Mouse (Mus musculus): ENCODE measurements around the gene Slc30a10. TPM values are rescaled to one million over a fixed set of nuclear protein-coding genes. Genes with fewer than 3 reads are reported as not detected.

Slc30a10 gene
- 0.05 TPM in 1 of 2 replicates, not detected in the other for polyA plus RNA-seq (2015; fragmentation: Nextera tagmentation; extraction: Ambion mirVana)

DNA sequence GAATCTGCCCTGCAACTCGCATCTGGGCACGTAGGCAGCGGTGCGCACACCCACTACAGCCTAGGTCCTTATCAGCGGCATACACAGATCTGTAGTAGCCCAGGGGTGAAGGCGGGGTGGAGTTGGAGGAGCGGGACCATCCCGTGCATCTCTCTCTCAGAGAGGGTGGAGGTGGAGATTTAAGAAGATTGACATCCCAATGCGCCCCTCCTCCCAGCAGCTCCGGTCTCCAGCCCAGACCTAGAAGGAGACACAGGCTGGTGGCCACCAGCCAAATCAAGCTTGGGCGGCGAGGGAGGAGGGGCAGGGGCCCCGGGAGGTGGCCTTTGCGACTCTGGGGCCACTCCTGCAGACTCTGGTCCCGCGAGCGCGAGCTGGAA lies at the start of gene Slc30a10:
Gene Slc30a10, plus strand, starts transcription at position 274 of the 380 bp plus-strand sequence.
- Histone ChIP-seq H3K4me2 (replicated peaks; ENCODE audit: low read depth, low read length) (peak within 1 kb of the TSS; percentile 57), H3K4me1 (ENCODE audit: insufficient read depth, low read depth, low read length) (0 out of 2 replicates have a peak, but pooled peaks cover 4% of the 10 kb centered on the region), H3K27ac (ENCODE audit: low read length) (no peak within 1 kb of the TSS), H3K27me3 (replicated peaks; ENCODE audit: insufficient read depth, low read length) (peaks cover 26% of the 10 kb centered on the region), H3K9ac (replicated peaks; ENCODE audit: low read depth) (no peak within 1 kb of the TSS), H3K36me3 (ENCODE audit: insufficient read depth, low read length) (no peaks in the 10 kb centered on the region), H3K4me3 (ENCODE audit: low read depth, low read length) (peak within 1 kb of the TSS; percentile 35), H3K9me3 (ENCODE audit: low read length) (no peaks in the 10 kb centered on the region)
- no peak for TF ChIP-seq EP300 (IDR thresholded peaks at IDR 0.05)
- TF ChIP-seq CTCF (IDR thresholded peaks at IDR 0.05) = no peak
- DNase-seq (ENCODE audit: low spot score) = peak; percentile 41
- peak; percentile 54 for ATAC-seq
- WGBS = 3% methylated on average over 18 of the region's 18 CpGs

DNA sequence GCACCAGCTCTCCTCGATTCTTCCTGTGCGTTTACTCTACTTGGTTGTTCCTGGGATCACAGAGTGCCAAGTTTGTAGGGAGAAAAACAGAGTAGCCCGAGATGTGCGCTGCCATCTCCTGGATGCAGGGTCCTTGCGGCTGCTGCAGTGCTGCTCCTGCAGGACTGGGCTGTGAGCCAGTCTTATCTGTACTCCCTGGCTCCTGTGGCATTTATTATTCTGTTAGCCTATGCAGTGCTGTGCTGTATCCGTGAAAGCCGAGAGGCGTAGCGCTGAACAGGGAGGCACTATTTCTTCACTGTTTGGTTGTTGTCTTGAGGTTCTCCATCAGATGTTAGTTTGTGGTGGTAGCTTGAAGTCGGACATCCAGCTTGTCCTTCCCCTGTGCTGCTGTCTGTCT lies 48.7 kb upstream of the Slc30a10 start:
- 78% methylated on average over 10 of the region's 10 CpGs for WGBS
- Histone ChIP-seq H3K9me3 (ENCODE audit: low read length) (no peaks in the 10 kb centered on the region), H3K9ac (replicated peaks; ENCODE audit: low read depth) (no peak overlapping the region), H3K4me2 (replicated peaks; ENCODE audit: low read depth, low read length) (no peak overlapping the region), H3K27me3 (replicated peaks; ENCODE audit: insufficient read depth, low read length) (no peaks in the 10 kb centered on the region), H3K36me3 (ENCODE audit: insufficient read depth, low read length) (peaks cover 43% of the 10 kb centered on the region), H3K4me3 (ENCODE audit: low read depth, low read length) (no peak overlapping the region), H3K27ac (ENCODE audit: low read length) (no peak overlapping the region), H3K4me1 (ENCODE audit: insufficient read depth, low read depth, low read length) (no peaks in the 10 kb centered on the region)
- ATAC-seq (no peak), DNase-seq (ENCODE audit: low spot score) (no peak)
- TF ChIP-seq CTCF (IDR thresholded peaks at IDR 0.05) (no peak), EP300 (IDR thresholded peaks at IDR 0.05) (no peak)

DNA sequence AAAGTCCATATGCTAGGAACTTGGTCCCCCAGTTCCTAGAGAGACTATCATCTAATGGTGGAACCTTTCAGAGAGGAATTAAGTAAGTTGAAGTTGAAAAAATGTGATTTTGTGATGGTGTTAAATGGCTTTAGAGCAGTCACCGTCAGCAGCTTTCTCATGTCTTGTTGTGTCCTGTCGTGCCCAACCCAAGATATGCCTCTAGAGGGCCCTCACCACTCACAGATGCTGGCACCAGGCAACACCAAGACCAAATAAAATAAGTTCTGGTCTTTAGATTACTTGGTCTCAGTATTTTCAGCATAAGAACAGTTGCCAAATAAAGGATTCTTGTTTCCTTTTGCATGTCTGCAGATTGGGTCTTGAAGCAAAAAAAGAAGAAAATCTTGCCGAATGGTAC lies 44.8 kb upstream of the Slc30a10 start:
- no peak overlapping the region for H3K27ac ChIP-seq (ENCODE audit: low read length)
- DNase-seq (ENCODE audit: low spot score) (no peak), ATAC-seq (no peak)
- TF ChIP-seq CTCF (IDR thresholded peaks at IDR 0.05) = peak; percentile 38
- TF ChIP-seq EP300 (IDR thresholded peaks at IDR 0.05) = no peak
- H3K9ac ChIP-seq (replicated peaks; ENCODE audit: low read depth) = no peak overlapping the region
- no peak overlapping the region for H3K4me3 ChIP-seq (ENCODE audit: low read depth, low read length)
- H3K4me2 ChIP-seq (replicated peaks; ENCODE audit: low read depth, low read length) = no peak overlapping the region
- H3K36me3 ChIP-seq (ENCODE audit: insufficient read depth, low read length) = peaks cover 50% of the 10 kb centered on the region
- H3K4me1 ChIP-seq (ENCODE audit: insufficient read depth, low read depth, low read length) = no peaks in the 10 kb centered on the region
- no peaks in the 10 kb centered on the region for H3K9me3 ChIP-seq (ENCODE audit: low read length)
- H3K27me3 ChIP-seq (replicated peaks; ENCODE audit: insufficient read depth, low read length) = no peaks in the 10 kb centered on the region
- 77% methylated on average over 3 of the region's 3 CpGs for WGBS

DNA sequence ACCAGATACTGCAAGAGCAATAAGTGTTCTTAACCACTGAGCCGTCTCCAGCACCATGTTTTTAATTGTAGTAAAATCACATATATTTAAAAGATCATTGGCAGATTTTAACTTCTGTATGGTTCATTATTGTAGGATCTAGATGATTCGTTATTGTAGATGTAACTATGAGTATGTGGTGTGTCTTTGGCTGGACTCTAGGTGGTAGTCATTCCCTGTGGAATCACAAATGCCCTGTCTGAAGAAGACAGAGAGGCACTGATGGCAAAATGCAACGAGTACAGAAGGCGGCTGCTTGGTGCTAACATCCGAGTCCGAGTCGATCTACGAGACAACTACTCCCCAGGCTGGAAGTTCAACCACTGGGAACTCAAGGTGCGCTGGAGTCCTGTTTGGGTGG lies 36.6 kb upstream of the Slc30a10 start:
- Histone ChIP-seq H3K4me3 (ENCODE audit: low read depth, low read length) (no peak overlapping the region), H3K27me3 (replicated peaks; ENCODE audit: insufficient read depth, low read length) (no peaks in the 10 kb centered on the region), H3K9ac (replicated peaks; ENCODE audit: low read depth) (no peak overlapping the region), H3K4me2 (replicated peaks; ENCODE audit: low read depth, low read length) (no peak overlapping the region), H3K27ac (ENCODE audit: low read length) (no peak overlapping the region), H3K9me3 (ENCODE audit: low read length) (no peaks in the 10 kb centered on the region), H3K4me1 (ENCODE audit: insufficient read depth, low read depth, low read length) (no peaks in the 10 kb centered on the region), H3K36me3 (ENCODE audit: insufficient read depth, low read length) (peaks cover 62% of the 10 kb centered on the region)
- TF ChIP-seq EP300 (IDR thresholded peaks at IDR 0.05) = no peak
- no peak for TF ChIP-seq CTCF (IDR thresholded peaks at IDR 0.05)
- DNase-seq (ENCODE audit: low spot score) (no peak), ATAC-seq (no peak)
- 93% methylated on average over 9 of the region's 9 CpGs for WGBS

DNA sequence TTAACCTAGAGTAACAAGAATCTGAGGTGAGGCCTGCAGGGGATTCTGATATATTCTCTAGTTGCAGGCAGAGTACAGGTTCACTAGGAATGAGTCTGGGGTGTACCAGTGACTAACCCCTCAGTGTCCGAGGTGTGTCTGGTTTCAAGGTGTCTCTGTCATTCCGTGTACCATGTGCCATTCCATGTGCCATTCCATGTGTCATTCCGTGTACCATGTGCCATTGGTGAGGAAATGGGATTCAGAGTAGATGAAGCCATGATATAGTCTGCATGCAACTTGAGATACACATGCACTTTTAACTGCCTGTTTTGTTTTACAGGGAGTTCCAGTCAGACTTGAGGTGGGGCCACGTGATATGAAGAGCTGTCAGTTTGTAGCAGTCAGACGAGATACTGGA lies 34.8 kb upstream of the Slc30a10 start:
- H3K9ac ChIP-seq (replicated peaks; ENCODE audit: low read depth) = no peak overlapping the region
- ATAC-seq (no peak), DNase-seq (ENCODE audit: low spot score) (no peak)
- H3K27ac ChIP-seq (ENCODE audit: low read length) = no peak overlapping the region
- H3K27me3 ChIP-seq (replicated peaks; ENCODE audit: insufficient read depth, low read length) = no peaks in the 10 kb centered on the region
- H3K4me3 ChIP-seq (ENCODE audit: low read depth, low read length) = no peak overlapping the region
- TF ChIP-seq CTCF (IDR thresholded peaks at IDR 0.05) = no peak
- no peak for TF ChIP-seq EP300 (IDR thresholded peaks at IDR 0.05)
- WGBS = 84% methylated on average over 5 of the region's 5 CpGs
- H3K4me2 ChIP-seq (replicated peaks; ENCODE audit: low read depth, low read length) = no peak overlapping the region
- no peaks in the 10 kb centered on the region for H3K9me3 ChIP-seq (ENCODE audit: low read length)
- H3K36me3 ChIP-seq (ENCODE audit: insufficient read depth, low read length) = peaks cover 58% of the 10 kb centered on the region
- H3K4me1 ChIP-seq (ENCODE audit: insufficient read depth, low read depth, low read length) = no peaks in the 10 kb centered on the region

DNA sequence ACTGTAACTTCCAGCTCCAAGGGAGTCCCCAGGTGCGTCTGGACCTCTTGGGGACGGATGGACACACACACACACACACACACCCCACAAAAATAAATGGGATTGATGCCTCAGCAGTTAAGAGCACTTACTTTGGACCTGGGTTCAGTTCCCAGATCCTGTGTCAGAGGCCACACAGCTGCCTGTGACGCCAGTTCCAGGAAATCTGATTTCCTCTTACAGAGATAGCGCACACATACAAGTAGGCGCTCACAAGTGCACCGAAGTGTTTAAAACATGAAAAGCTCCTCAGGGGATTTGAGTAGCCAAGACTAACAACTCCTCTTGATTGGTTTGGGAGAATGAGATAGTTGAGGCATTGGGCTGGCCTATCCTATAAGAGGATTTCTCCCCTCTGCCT lies 33.9 kb upstream of the Slc30a10 start:
- H3K4me3 ChIP-seq (ENCODE audit: low read depth, low read length) = no peak overlapping the region
- WGBS = 87% methylated on average over 6 of the region's 6 CpGs
- no peak overlapping the region for H3K4me2 ChIP-seq (replicated peaks; ENCODE audit: low read depth, low read length)
- no peak overlapping the region for H3K9ac ChIP-seq (replicated peaks; ENCODE audit: low read depth)
- ATAC-seq (no peak), DNase-seq (ENCODE audit: low spot score) (no peak)
- TF ChIP-seq CTCF (IDR thresholded peaks at IDR 0.05) = no peak
- no peak for TF ChIP-seq EP300 (IDR thresholded peaks at IDR 0.05)
- H3K36me3 ChIP-seq (ENCODE audit: insufficient read depth, low read length) = peaks cover 55% of the 10 kb centered on the region
- H3K4me1 ChIP-seq (ENCODE audit: insufficient read depth, low read depth, low read length) = no peaks in the 10 kb centered on the region
- no peaks in the 10 kb centered on the region for H3K27me3 ChIP-seq (replicated peaks; ENCODE audit: insufficient read depth, low read length)
- H3K9me3 ChIP-seq (ENCODE audit: low read length) = no peaks in the 10 kb centered on the region
- H3K27ac ChIP-seq (ENCODE audit: low read length) = no peak overlapping the region

DNA sequence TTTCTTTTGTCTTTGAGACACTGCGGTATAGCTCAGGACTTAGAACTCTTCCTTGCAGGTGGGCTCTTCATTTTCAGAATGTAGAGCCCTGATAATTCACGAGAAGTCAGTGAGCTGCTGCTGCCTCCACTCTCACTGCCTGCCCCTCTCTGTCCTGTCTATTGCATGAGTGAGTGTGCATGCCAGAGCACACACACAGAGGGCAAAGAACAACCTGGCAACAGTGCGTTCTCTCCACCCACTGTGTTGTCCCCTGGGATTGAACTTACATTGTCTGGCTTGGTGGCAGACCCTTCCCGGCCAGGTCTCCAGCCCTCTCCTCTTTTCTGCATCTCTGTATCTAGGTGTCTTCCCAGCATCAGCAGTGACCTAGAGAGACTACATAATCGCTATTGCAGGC lies 28.1 kb upstream of the Slc30a10 start:
- Histone ChIP-seq H3K9me3 (ENCODE audit: low read length) (no peaks in the 10 kb centered on the region), H3K27ac (ENCODE audit: low read length) (no peak overlapping the region), H3K4me2 (replicated peaks; ENCODE audit: low read depth, low read length) (no peak overlapping the region), H3K27me3 (replicated peaks; ENCODE audit: insufficient read depth, low read length) (no peaks in the 10 kb centered on the region), H3K4me1 (ENCODE audit: insufficient read depth, low read depth, low read length) (no peaks in the 10 kb centered on the region), H3K4me3 (ENCODE audit: low read depth, low read length) (no peak overlapping the region), H3K9ac (replicated peaks; ENCODE audit: low read depth) (no peak overlapping the region), H3K36me3 (ENCODE audit: insufficient read depth, low read length) (peaks cover 33% of the 10 kb centered on the region; the same call in 1 of the 2 replicates)
- WGBS = 94% methylated on average over 5 of the region's 5 CpGs
- no peak for ATAC-seq
- TF ChIP-seq EP300 (IDR thresholded peaks at IDR 0.05) (no peak), CTCF (IDR thresholded peaks at IDR 0.05) (no peak)
- no peak for DNase-seq (ENCODE audit: low spot score)
